Mouse (Mus musculus) limb, embryonic 15.5 days (tissue): ENCODE data around the gene Nrip3. TPM values are rescaled to one million over a fixed set of nuclear protein-coding genes. Genes with fewer than 3 reads are reported as not detected.

Source experiments
- ATAC-seq: fragments of 200-750 bp; cut with Nextera tagmentation; 2 replicates; pipeline ENCODE4 v1.8.0; 2017; ENCODE audit warnings: low read depth, moderate TSS enrichment; ENCODE audit not compliant: insufficient number of reproducible peaks, low FRiP score, low TSS enrichment
- H3K27ac ChIP-seq: fragments of 300-500 bp; sonication (generic); 2 replicates; pipeline ENCODE4 v1.5.1; 2015; ENCODE audit warnings: moderate library complexity, mild to moderate bottlenecking, inconsistent platforms
- H3K27me3 ChIP-seq: fragments of 300-500 bp; sonication (generic); 2 replicates; pipeline ENCODE4 v1.6.1; 2015; ENCODE audit warnings: inconsistent platforms
- H3K36me3 ChIP-seq: fragments of 300-500 bp; sonication (generic); 2 replicates; pipeline ENCODE4 v1.6.1; 2015; ENCODE audit warnings: inconsistent platforms
- H3K4me1 ChIP-seq: fragments of 300-500 bp; sonication (generic); 2 replicates; pipeline ENCODE4 v1.6.1; 2015; ENCODE audit warnings: inconsistent platforms
- H3K4me2 ChIP-seq: fragments of 300-500 bp; sonication (generic); 2 replicates; pipeline ENCODE4 v1.6.1; 2015; ENCODE audit warnings: mild to moderate bottlenecking, inconsistent platforms
- H3K4me3 ChIP-seq: fragments of 300-500 bp; sonication (generic); 2 replicates; pipeline ENCODE4 v1.5.1; 2015; ENCODE audit warnings: mild to moderate bottlenecking, inconsistent platforms
- H3K9ac ChIP-seq: fragments of 300-500 bp; sonication (generic); 2 replicates; pipeline ENCODE4 v1.6.1; 2015; ENCODE audit warnings: inconsistent platforms
- H3K9me3 ChIP-seq: fragments of 300-500 bp; sonication (generic); 2 replicates; pipeline ENCODE4 v1.6.1; 2016; ENCODE audit warnings: inconsistent platforms
- WGBS: fragments of 180-500 bp; shearing (Covaris S2); methylation state at CpG from one replicate; pipeline ENCODE4 v1.1.7; 2015; 5-methylcytosine and 5-hydroxymethylcytosine counted together
- polyA plus RNA-seq: library from polyadenylated mRNA; unstranded; fragments of >200 nt; fragmentation: Nextera tagmentation; extraction: Ambion mirVana; gene quantifications from 2 replicates; pipeline ENCODE4 v1.2.1, GENCODE M21; 2015

Nrip3 gene
- 1.5 and 1.7 TPM in 2 replicates for polyA plus RNA-seq

DNA sequence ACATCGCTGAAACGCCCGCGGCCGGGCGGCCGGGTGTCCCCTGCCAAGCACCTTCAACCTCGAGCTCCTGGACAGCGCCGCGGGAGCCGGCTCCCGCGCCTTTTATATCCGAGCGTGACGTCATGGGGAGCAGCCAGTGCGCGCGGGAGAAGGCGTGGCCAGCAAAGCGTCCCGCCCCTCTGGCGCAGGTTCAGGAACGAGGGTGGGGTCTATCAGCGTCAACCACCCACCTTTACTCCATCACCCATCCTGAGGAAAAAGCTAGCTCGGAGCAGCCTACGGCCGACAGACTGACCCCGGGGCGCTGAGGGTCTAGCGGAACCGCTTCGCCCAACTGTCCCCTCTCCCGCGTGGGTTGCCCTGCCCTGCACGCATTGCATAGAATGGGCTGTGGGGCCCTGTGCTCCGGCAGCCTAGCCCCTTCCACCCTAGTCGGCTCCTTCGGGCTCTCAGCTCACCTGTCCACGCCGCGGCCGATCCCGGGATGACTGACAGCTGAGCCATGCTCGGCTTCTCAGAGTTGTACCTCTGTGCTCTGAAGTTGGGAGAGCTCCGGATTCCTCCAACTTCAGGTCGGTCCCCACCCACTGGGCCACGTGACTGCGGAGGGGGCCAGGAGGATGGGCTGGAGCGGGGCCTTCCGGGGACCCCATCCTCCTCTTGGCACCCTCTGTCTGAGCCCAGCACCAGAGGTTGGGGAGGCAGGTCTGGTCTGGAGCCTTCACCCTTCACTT lies at the start of gene Nrip3:
Gene Nrip3, minus strand, starts transcription at position 556 of the 734 bp plus-strand sequence.
- no peak within 1 kb of the TSS for H3K27ac ChIP-seq
- 0 out of 2 replicates have a peak, but pooled peaks have one; percentile 59 for ATAC-seq
- no peaks in the 10 kb centered on the region for H3K9me3 ChIP-seq
- peak within 1 kb of the TSS; percentile 99 for H3K4me2 ChIP-seq
- peaks cover 14% of the 10 kb centered on the region for H3K4me1 ChIP-seq
- WGBS = 2% methylated on average over 52 of the region's 52 CpGs
- H3K36me3 ChIP-seq = no peaks in the 10 kb centered on the region
- H3K9ac ChIP-seq = 0 out of 2 replicates have a peak within 1 kb of the TSS, but pooled peaks have one; percentile 2
- H3K4me3 ChIP-seq = peak within 1 kb of the TSS; percentile 48
- H3K27me3 ChIP-seq = peaks cover 51% of the 10 kb centered on the region

DNA sequence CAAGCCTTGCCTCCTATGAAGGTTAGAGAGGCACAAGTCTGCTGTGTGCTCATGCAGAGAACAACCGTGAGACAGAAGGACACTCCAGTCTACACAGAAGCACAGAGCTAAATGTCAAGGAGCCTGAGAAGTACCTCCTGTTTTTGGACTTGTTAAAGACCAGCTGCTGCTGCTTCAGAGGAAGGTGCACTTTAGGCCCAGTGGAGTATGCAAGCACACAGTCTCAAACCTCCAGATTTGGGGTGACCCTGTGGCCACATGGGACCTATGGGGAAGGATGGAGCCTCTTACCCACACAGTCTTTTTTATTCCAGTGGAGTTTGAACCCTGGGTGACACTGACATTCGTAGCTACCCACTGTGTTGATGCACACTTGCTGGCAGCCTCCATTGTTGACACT lies 49.6 kb upstream of the Nrip3 start:
- ATAC-seq = no peak
- 75% methylated on average over 2 of the region's 2 CpGs for WGBS
- H3K27me3 ChIP-seq = no peaks in the 10 kb centered on the region
- H3K4me3 ChIP-seq = no peak overlapping the region
- H3K9me3 ChIP-seq = no peaks in the 10 kb centered on the region
- no peak overlapping the region for H3K27ac ChIP-seq
- no peak overlapping the region for H3K9ac ChIP-seq
- peaks cover 15% of the 10 kb centered on the region; the same call in 1 of the 2 replicates for H3K4me1 ChIP-seq
- no peak overlapping the region for H3K4me2 ChIP-seq
- H3K36me3 ChIP-seq = no peaks in the 10 kb centered on the region

DNA sequence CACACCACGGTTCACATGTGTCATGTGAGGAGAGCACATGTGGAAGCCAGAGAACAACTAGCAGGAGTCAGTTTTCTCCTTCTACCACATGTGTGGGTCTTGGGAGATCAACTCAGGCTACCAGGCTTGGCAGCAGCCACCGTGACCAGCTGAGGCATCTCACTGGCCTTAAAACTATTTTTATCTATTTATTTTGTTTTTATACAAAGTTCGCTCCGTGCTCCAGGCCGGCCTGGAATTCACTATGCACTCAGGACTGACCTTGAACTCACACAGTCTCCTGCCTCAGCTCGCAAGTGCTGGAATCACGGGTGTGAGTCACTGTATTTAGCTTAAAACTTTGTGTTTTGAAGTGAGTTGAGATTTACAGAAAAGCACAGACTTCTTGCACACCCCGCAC lies 45.1 kb upstream of the Nrip3 start:
- no peak overlapping the region for H3K9ac ChIP-seq
- H3K27me3 ChIP-seq = no peaks in the 10 kb centered on the region
- no peaks in the 10 kb centered on the region for H3K9me3 ChIP-seq
- ATAC-seq = no peak
- no peak overlapping the region for H3K27ac ChIP-seq
- 78% methylated on average over 8 of the region's 8 CpGs for WGBS
- no peak overlapping the region for H3K4me3 ChIP-seq
- no peak overlapping the region for H3K4me2 ChIP-seq
- H3K36me3 ChIP-seq = no peaks in the 10 kb centered on the region
- H3K4me1 ChIP-seq = peaks cover 15% of the 10 kb centered on the region

DNA sequence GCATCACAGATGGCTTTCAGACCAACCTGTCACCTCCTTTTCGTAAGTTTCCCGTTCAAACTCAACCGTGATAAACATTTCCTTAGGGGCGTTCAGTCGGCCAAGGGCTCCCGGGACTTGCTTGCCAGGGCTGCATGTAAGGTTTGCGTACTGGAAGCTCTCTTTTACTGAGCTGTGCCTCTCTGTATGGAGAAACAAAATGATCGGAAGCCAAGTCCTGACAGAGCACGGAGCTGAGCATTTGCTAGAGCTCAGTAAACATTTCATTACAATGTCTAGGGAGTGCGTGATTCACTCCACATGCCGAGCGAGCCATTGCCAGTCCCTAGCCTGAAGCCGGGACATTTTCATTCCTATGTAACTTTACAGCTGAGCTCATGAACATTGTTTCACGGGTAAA lies 43.5 kb upstream of the Nrip3 start:
- no peak overlapping the region for H3K27ac ChIP-seq
- H3K4me2 ChIP-seq = no peak overlapping the region
- no peak for ATAC-seq
- peaks cover 15% of the 10 kb centered on the region for H3K4me1 ChIP-seq
- no peaks in the 10 kb centered on the region for H3K27me3 ChIP-seq
- WGBS = 39% methylated on average over 14 of the region's 14 CpGs
- no peaks in the 10 kb centered on the region for H3K9me3 ChIP-seq
- H3K4me3 ChIP-seq = no peak overlapping the region
- no peak overlapping the region for H3K9ac ChIP-seq
- no peaks in the 10 kb centered on the region for H3K36me3 ChIP-seq

DNA sequence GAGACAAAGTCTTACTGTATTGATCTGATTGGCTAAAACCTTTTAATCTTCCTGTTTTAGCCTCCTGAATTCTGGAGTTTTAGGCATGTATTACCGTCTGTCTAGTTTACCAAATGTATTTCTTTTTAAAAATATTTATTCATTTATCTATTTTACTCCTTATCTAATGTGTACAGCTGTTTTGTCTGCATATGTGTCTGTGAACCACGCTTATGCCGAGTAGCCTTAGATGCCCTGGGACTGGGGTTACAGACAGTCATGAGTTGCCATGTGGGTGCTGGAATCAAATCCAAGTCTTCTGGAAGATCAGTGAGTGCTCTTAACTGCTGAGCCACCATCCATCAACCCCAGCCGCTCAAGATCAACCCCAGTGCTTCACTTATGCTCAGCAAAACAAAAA lies 36.8 kb upstream of the Nrip3 start:
- ATAC-seq = no peak
- no peak overlapping the region for H3K27ac ChIP-seq
- no peaks in the 10 kb centered on the region for H3K36me3 ChIP-seq
- WGBS = 88% methylated on average over 4 of the region's 4 CpGs
- no peak overlapping the region for H3K4me2 ChIP-seq
- no peak overlapping the region for H3K9ac ChIP-seq
- no peaks in the 10 kb centered on the region for H3K27me3 ChIP-seq
- no peaks in the 10 kb centered on the region for H3K4me1 ChIP-seq
- H3K4me3 ChIP-seq = no peak overlapping the region
- no peaks in the 10 kb centered on the region for H3K9me3 ChIP-seq

DNA sequence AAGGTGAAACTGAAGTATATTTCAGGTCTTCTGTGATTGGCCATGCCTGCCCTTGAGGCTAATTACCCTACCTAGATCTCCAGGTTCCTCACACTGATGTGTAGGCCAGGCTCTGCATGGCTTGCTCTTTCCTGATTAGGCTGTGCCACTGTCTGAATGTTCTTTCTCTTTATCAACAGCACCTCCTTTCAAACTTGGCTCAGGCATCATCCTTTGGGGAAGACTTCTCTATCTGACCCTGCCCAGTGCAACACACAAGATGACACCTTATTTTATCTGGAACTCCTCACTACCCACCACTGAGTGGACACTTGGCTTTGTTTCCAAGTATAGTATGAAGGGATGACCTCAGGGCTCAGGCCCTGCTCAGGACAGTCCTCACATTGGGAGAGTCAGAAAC lies 36.1 kb upstream of the Nrip3 start:
- H3K4me1 ChIP-seq = no peaks in the 10 kb centered on the region
- H3K9me3 ChIP-seq = no peaks in the 10 kb centered on the region
- H3K27ac ChIP-seq = no peak overlapping the region
- H3K4me3 ChIP-seq = no peak overlapping the region
- H3K9ac ChIP-seq = no peak overlapping the region
- no peak for ATAC-seq
- no peak overlapping the region for H3K4me2 ChIP-seq
- H3K36me3 ChIP-seq = no peaks in the 10 kb centered on the region
- H3K27me3 ChIP-seq = no peaks in the 10 kb centered on the region

DNA sequence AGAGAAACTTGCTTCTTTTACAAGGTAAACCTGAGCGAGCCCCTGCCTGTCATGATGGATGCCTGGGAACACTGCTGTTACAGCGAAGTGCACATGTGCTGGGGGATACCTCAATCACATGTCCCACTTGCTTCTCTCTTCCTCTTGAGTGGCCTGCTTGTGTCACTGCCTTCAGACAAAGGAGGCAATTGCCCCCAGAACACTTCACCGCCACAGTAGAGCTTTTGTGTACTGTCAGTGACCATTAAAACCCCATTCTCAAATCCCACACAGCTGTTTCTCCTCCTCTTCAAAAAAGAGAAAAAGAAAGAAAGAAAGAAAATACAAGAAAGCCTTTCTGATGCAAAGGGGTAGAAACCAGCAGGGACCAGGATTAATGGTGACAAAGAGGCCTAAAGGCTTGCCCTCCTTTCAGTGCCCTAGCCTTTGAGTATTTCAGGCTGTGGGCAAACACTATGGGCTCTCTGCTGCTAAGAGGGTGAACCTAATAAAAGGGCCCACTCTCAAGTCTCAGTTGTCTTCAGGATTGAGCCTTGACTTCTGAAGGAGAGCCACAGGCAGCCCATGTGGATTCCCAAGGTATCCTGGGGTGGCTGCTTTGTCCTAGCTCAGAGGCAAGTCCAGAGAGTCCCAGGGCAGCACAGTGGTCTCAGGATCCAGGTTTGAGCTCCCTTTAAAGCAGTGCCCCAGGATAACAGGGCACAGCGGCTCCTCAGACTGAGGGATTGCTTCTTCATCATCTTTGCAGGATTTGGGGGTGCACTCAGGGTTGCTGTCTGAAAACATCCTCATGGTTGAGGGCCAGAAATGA lies 31.7 kb upstream of the Nrip3 start:
- H3K27me3 ChIP-seq = no peaks in the 10 kb centered on the region
- 64% methylated on average over 4 of the region's 4 CpGs for WGBS
- ATAC-seq = no peak

DNA sequence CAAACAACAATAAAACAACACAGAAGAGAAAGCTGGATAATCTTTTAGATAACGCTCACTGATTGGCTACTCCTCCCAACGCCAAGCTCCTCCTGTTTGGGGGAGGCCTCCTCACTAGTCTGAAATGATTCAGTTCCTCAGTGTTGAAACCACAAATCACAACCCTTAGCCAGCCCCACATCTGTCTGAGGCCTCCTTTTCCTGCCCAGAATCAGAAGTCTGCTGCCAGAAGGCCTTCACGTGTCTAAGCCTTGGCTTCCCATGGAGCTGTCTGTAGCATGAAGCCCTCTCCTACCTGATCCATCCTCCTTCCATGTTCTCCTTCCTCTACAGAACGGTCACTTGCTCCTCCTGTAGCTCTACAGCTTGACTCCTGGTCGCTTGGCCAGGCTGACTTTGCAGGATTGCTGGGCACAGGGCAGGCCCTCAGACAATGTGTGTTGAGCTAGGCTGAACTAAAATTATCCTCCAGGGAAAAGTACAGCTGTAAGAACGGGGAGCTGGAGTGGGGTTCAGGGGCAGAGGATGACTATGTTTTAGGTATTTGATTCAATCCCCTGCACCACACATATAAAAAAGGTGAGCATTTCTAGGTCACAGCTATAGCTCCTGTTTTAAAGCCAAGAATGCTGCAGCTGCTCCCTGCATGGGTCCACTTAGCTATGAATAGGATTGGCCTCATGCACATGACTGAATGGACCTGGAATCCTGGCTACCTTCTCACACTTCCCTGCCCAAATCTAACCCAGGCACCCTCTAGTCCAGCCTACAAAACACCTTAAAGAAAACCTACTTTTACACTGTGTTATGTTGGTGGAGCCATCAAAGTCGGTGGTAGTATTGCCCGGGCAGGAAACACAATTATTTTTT lies 26.0 kb upstream of the Nrip3 start:
- H3K9me3 ChIP-seq = no peaks in the 10 kb centered on the region
- no peaks in the 10 kb centered on the region for H3K27me3 ChIP-seq
- H3K4me1 ChIP-seq = 0 out of 2 replicates have a peak, but pooled peaks cover 3% of the 10 kb centered on the region
- H3K27ac ChIP-seq = no peak overlapping the region
- no peak overlapping the region for H3K9ac ChIP-seq
- no peak overlapping the region for H3K4me2 ChIP-seq
- H3K4me3 ChIP-seq = no peak overlapping the region
- ATAC-seq = no peak
- WGBS = 72% methylated on average over 8 of the region's 8 CpGs
- H3K36me3 ChIP-seq = no peaks in the 10 kb centered on the region

More for the DNA sequence above, 31.7 kb upstream of the Nrip3 start:
- no peak overlapping the region for H3K9ac ChIP-seq
- no peak overlapping the region for H3K4me2 ChIP-seq
- H3K36me3 ChIP-seq = no peaks in the 10 kb centered on the region
- H3K4me1 ChIP-seq = no peaks in the 10 kb centered on the region
- no peak overlapping the region for H3K4me3 ChIP-seq
- H3K9me3 ChIP-seq = no peaks in the 10 kb centered on the region
- no peak overlapping the region for H3K27ac ChIP-seq

DNA sequence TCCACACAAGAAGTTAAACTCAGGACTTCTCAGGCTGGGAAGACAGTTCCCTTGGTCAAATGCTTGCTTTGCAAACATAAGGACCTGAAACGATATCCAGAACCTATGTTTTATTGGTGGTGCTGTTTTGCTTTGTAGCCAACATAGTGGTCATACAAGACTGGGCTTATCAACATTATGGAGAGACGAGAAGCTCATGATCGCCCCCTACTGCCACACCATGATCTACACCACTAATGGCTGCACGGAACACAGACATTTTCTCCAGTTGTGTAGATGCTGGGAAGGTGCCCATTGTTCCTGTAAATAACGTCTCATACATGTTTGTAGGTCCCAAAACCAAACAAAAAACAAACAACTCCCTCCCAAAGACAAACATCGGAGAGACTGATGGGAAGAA lies 23.0 kb upstream of the Nrip3 start:
- H3K9ac ChIP-seq = no peak overlapping the region
- H3K4me1 ChIP-seq = 0 out of 2 replicates have a peak, but pooled peaks cover 3% of the 10 kb centered on the region
- no peak overlapping the region for H3K27ac ChIP-seq
- no peak overlapping the region for H3K4me3 ChIP-seq
- WGBS = 59% methylated on average over 6 of the region's 6 CpGs
- H3K9me3 ChIP-seq = no peaks in the 10 kb centered on the region
- no peak for ATAC-seq
- H3K36me3 ChIP-seq = no peaks in the 10 kb centered on the region
- H3K4me2 ChIP-seq = no peak overlapping the region
- no peaks in the 10 kb centered on the region for H3K27me3 ChIP-seq

DNA sequence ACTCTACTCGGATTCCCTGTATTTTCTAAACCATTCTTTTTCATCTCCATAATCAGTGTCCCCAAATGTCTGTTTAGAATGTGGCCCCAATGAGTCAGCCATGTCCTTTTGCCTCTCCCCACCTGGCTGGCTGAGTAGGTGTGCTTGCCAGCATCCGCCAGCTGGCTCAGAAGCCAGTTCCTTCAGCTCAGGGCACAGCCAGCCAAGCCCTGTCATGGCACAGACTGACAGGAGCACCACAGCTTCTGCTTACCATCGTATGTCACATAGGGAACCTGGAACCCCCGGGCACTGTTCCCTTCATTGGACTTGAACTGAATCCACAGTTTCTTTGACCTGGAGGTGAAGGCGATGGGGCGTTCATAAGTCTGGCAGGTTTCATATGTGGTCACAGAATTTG lies 22.5 kb upstream of the Nrip3 start:
- Histone ChIP-seq H3K27ac (no peak overlapping the region), H3K27me3 (no peaks in the 10 kb centered on the region), H3K9ac (no peak overlapping the region), H3K4me3 (no peak overlapping the region), H3K36me3 (no peaks in the 10 kb centered on the region), H3K4me1 (0 out of 2 replicates have a peak, but pooled peaks cover 3% of the 10 kb centered on the region), H3K4me2 (no peak overlapping the region), H3K9me3 (no peaks in the 10 kb centered on the region)
- WGBS = 87% methylated on average over 6 of the region's 6 CpGs
- ATAC-seq = no peak

DNA sequence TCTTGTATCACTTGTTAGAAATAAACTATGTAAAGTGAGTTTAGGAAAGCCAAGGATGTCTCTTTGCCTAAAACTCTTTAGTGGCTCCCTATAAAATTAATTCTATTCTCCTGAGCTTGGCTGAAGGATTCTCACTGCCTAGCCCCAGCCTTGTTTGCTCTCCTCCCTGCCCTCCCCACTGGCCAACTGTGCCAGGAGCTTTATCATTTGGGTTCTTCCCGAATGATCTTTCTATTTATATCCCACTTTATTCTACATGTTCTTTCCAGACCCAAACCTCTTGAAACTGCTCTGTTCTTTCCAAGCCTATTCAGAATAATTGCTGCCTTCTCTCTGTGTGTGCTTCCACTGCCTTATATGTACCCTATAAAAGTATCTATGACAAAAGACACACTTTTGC lies 21.7 kb upstream of the Nrip3 start:
- Histone ChIP-seq H3K36me3 (no peaks in the 10 kb centered on the region), H3K9ac (no peak overlapping the region), H3K27ac (no peak overlapping the region), H3K4me3 (no peak overlapping the region), H3K27me3 (no peaks in the 10 kb centered on the region), H3K4me2 (no peak overlapping the region), H3K4me1 (0 out of 2 replicates have a peak, but pooled peaks cover 6% of the 10 kb centered on the region), H3K9me3 (no peaks in the 10 kb centered on the region)
- WGBS = 65% methylated on average over 1 of the region's 1 CpGs
- ATAC-seq = no peak
